Comparison of ENCODE assay signal across 8 mouse cellular contexts in the genomic region with DNA sequence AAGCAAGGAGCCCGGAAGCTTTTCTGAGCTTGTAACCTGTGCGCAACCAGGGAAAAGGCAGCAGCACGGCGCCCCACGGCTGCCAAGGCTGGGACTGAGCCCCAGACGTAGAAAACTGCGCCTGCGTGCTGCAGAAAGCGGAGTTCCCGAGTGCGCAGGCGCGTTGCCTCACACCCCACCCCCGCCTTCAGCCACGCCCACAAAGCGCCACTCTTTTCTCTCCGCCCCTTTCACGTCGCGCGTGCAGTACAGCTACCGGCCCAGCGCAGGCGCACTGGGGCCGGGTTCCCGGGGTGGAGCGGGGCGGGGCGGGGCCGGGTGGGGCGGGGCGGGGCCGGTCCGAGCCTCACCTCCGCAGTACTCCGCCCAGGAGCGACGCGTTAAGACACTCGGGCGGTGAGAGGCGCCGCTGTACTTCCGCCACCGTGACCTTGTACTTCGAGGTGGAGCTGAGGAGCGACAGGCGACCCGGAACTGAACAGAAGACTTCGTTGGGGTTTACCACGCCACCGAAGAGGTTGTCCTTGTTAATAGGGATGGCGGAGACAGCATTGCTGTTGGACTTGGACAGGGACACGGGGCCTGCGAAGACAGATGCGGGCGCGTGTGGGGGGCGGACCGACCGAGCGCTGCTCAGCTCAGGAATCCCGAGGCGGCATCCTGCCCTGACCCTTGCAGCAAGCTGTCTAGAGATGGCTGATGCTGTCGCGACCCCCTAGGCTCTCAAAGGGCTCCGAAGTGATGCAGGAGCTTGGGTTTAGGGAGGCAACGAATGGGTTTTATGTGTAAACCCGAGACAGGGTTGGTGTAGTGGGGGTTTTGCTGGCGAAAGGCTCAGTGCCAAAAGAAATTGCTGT. TPM values are rescaled to one million over a fixed set of nuclear protein-coding genes. Genes with fewer than 3 reads are reported as not detected.
DNase-seq lines count a peak whose midpoint lies in the region; ATAC-seq lines count a peak whose summit lies in the region.

No protein-coding gene starts in this region.

- peak overlapping the region; percentile 51 for H3K9ac ChIP-seq in heart, embryonic 14.5 days (ENCODE audit: low read length)
- 0 out of 2 replicates have a peak overlapping the region, but pooled peaks have one; percentile 18 for H3K9ac ChIP-seq in liver, embryonic 15.5 days
- peak overlapping the region; percentile 44 for H3K9ac ChIP-seq in neural tube, embryonic 11.5 days (ENCODE audit: low read length)
- peak overlapping the region; percentile 64 for H3K9ac ChIP-seq in stomach, embryonic 16.5 days (ENCODE audit: low read length)

- H3K4me3 ChIP-seq in heart, embryonic 14.5 days (ENCODE audit: control insufficient read depth in 1 of 2, insufficient read depth in 1 of 2, low read depth in 1 of 2, low read length in 2 of 2): peak overlapping the region; percentile 58 to 64
- H3K4me3 ChIP-seq in liver, embryonic 15.5 days (replicated peaks): peak overlapping the region; percentile 48
- H3K4me3 ChIP-seq in neural tube, embryonic 11.5 days (ENCODE audit: low read depth, low read length): peak overlapping the region; percentile 46
- H3K4me3 ChIP-seq in stomach, embryonic 16.5 days (replicated peaks; ENCODE audit: low read length): peak overlapping the region; percentile 47

- under 1% methylated on average over 70 of the region's 70 CpGs for WGBS in heart, embryonic 14.5 days
- under 1% methylated on average over 70 of the region's 70 CpGs for WGBS in liver, embryonic 15.5 days (ENCODE audit: insufficient replicate concordance)
- WGBS in neural tube, embryonic 11.5 days: under 1% methylated on average over 69 of the region's 70 CpGs
- under 1% methylated on average over 70 of the region's 70 CpGs for WGBS in stomach, embryonic 16.5 days

- H3K9me3 ChIP-seq in heart, embryonic 14.5 days (ENCODE audit: control insufficient read depth, low read length): no peaks in the 10 kb centered on the region
- no peaks in the 10 kb centered on the region for H3K9me3 ChIP-seq in liver, embryonic 15.5 days (replicated peaks)
- H3K9me3 ChIP-seq in neural tube, embryonic 11.5 days (ENCODE audit: control insufficient read depth, low read length): no peaks in the 10 kb centered on the region
- H3K9me3 ChIP-seq in stomach, embryonic 16.5 days (replicated peaks; ENCODE audit: control insufficient read depth, low read length): no peaks in the 10 kb centered on the region

- peak; percentile 96 for ATAC-seq in heart, embryonic 14.5 days (ENCODE audit: insufficient number of reproducible peaks, insufficient read depth, low FRiP score, low read depth)
- ATAC-seq in liver, embryonic 15.5 days (ENCODE audit: insufficient read depth): peak; percentile 90
- ATAC-seq in neural tube, embryonic 11.5 days (ENCODE audit: insufficient read depth, low FRiP score, low TSS enrichment): peak; percentile 93
- ATAC-seq in stomach, embryonic 16.5 days (ENCODE audit: insufficient read depth, low FRiP score): peak; percentile 97

- peaks cover 82% of the 10 kb centered on the region for H3K27me3 ChIP-seq in heart, embryonic 14.5 days (ENCODE audit: control insufficient read depth, insufficient read depth, low read length)
- H3K27me3 ChIP-seq in liver, embryonic 15.5 days: peaks cover 95% of the 10 kb centered on the region
- H3K27me3 ChIP-seq in neural tube, embryonic 11.5 days (ENCODE audit: control insufficient read depth, insufficient read depth, low read length): peaks cover 72% of the 10 kb centered on the region
- H3K27me3 ChIP-seq in stomach, embryonic 16.5 days (ENCODE audit: control insufficient read depth, insufficient read depth, low read length): peaks cover 54% of the 10 kb centered on the region

- H3K36me3 ChIP-seq in heart, embryonic 14.5 days (ENCODE audit: control insufficient read depth, insufficient read depth, low read length): no peaks in the 10 kb centered on the region
- no peaks in the 10 kb centered on the region for H3K36me3 ChIP-seq in liver, embryonic 15.5 days (replicated peaks)
- no peaks in the 10 kb centered on the region for H3K36me3 ChIP-seq in neural tube, embryonic 11.5 days (ENCODE audit: control insufficient read depth, insufficient read depth, low read length)
- no peaks in the 10 kb centered on the region for H3K36me3 ChIP-seq in stomach, embryonic 16.5 days (ENCODE audit: control insufficient read depth, insufficient read depth, low read length)

- H3K4me2 ChIP-seq in heart, embryonic 14.5 days (ENCODE audit: low read length): peak overlapping the region; percentile 84
- peak overlapping the region; percentile 65 for H3K4me2 ChIP-seq in liver, embryonic 15.5 days
- H3K4me2 ChIP-seq in neural tube, embryonic 11.5 days (ENCODE audit: low read depth): peak overlapping the region; percentile 70
- peak overlapping the region; percentile 91 for H3K4me2 ChIP-seq in stomach, embryonic 16.5 days (ENCODE audit: low read depth, low read length)

- peak; percentile 95 for DNase-seq in CD4-positive helper T cell, adult 2 months (ENCODE audit: low read depth, low spot score)
- peak; percentile 25 for DNase-seq in c-Kit-negative CD71-positive TER-119-positive erythroid progenitor cells, embryonic 14.5 days (ENCODE audit: low read depth, low spot score)
- DNase-seq in fibroblast of lung, adult 2 months (ENCODE audit: low read depth): peak; percentile 86
- DNase-seq in kidney, postnatal 14 days: peak; percentile 95
- peak; percentile 96 for DNase-seq in neural tube, embryonic 11.5 days (ENCODE audit: low spot score)

- no peak overlapping the region for H3K27ac ChIP-seq in heart, embryonic 14.5 days (replicated peaks in 1 of 2; ENCODE audit: control insufficient read depth in 1 of 2, insufficient read depth in 1 of 2, low read depth in 2 of 2, low read length in 2 of 2)
- H3K27ac ChIP-seq in liver, embryonic 15.5 days (replicated peaks): no peak overlapping the region
- peak overlapping the region; percentile 40; the same call in 1 of the 2 replicates for H3K27ac ChIP-seq in neural tube, embryonic 11.5 days (ENCODE audit: low read depth, low read length)
- H3K27ac ChIP-seq in stomach, embryonic 16.5 days (ENCODE audit: low read length): no peak overlapping the region; the same call in 1 of the 2 replicates

- H3K4me1 ChIP-seq in heart, embryonic 14.5 days (ENCODE audit: control insufficient read depth in 2 of 2, insufficient read depth in 2 of 2, low read length in 2 of 2): 0 out of 4 replicates have a peak, but pooled peaks cover 0 to 3% of the 10 kb centered on the region in 2 experiments
- peaks cover 12% of the 10 kb centered on the region for H3K4me1 ChIP-seq in liver, embryonic 15.5 days (replicated peaks)
- no peaks in the 10 kb centered on the region for H3K4me1 ChIP-seq in neural tube, embryonic 11.5 days (ENCODE audit: control insufficient read depth, insufficient read depth, low read length)
- 0 out of 2 replicates have a peak, but pooled peaks cover 9% of the 10 kb centered on the region for H3K4me1 ChIP-seq in stomach, embryonic 16.5 days (ENCODE audit: control insufficient read depth, insufficient read depth, low read length)

RNA-seq across cellular contexts. Expression of gene Tfap2a, which starts 15.2 kb away (rescaled TPM):
- polyA plus RNA-seq in heart, embryonic 14.5 days (2014; fragmentation: Nextera tagmentation; extraction: Ambion mirVana): 0.22 TPM in 1 of 2 replicates, not detected in the other
- not detected in 2 replicates for polyA plus RNA-seq in liver, embryonic 15.5 days (2015; fragmentation: Nextera tagmentation; extraction: Ambion mirVana)
- polyA plus RNA-seq in neural tube, embryonic 11.5 days (2014; fragmentation: Nextera tagmentation; extraction: Ambion mirVana): 12.9 and 13.7 TPM in 2 replicates
- polyA plus RNA-seq in stomach, embryonic 16.5 days (2015; fragmentation: Nextera tagmentation; extraction: Ambion mirVana): 1.4 and 1.5 TPM in 2 replicates

Comparison
In these comparisons a context has a peak if more than half of its experiments do, and no peak if none do; other contexts are left out.
1. DNase-seq: peak in every context shown above with its lines; median percentile 96 in neural tube, embryonic 11.5 days; 95 in CD4-positive helper T cell, adult 2 months; 95 in kidney, postnatal 14 days; 86 in fibroblast of lung, adult 2 months; 25 in c-Kit-negative CD71-positive TER-119-positive erythroid progenitor cells, embryonic 14.5 days.